Mouse (Mus musculus) C2C12 (cell line): ENCODE data around the gene Higd1a.

Source experiments
- CEBPB ChIP-seq: IDR thresholded peaks from one replicate; pipeline ENCODE4 v1.6.1; 2011; ENCODE audit warnings: low read depth, mild to moderate bottlenecking, control low read depth, moderate library complexity
- CTCF ChIP-seq: IDR thresholded peaks from one replicate; pipeline ENCODE4 v1.5.1; 2011; ENCODE audit not compliant: control insufficient read depth, insufficient read depth, insufficient read length
- FOSL1 ChIP-seq: IDR thresholded peaks from one replicate; pipeline ENCODE4 v1.8.0; 2011; ENCODE audit warnings: mild to moderate bottlenecking, low read length; ENCODE audit not compliant: poor library complexity, insufficient read depth, severe bottlenecking
- MAX ChIP-seq: IDR thresholded peaks from one replicate; pipeline ENCODE4 v1.6.1; 2011; ENCODE audit warnings: mild to moderate bottlenecking, control low read depth
- MYOD1 ChIP-seq: IDR thresholded peaks from one replicate; pipeline ENCODE4 v1.6.1; 2011; ENCODE audit warnings: low read depth; ENCODE audit not compliant: control insufficient read depth, insufficient read length
- USF1 ChIP-seq: IDR thresholded peaks from one replicate; pipeline ENCODE4 v1.6.1; 2011; ENCODE audit warnings: low read depth, mild to moderate bottlenecking, control low read depth, moderate library complexity

- TF ChIP-seq FOSL1 (no peak), USF1 (peak; percentile 91), CTCF (no peak), MYOD1 (peak; percentile 82), MAX (no peak), CEBPB (no peak)
Measured at GRCm38 (mm10) chr9:121890441-121890941, 32.3 kb upstream of the Higd1a start.
